Mouse (Mus musculus) brain, embryonic 14.5 days (tissue): ENCODE results near the gene Rpl7l1.

Experiments
- CTCF ChIP-seq: fragments of 200-500 bp; IDR thresholded peaks from 2 replicates; pipeline ENCODE4 v1.5.1; 2012; ENCODE audit warnings: inconsistent platforms, mild to moderate bottlenecking, moderate library complexity, borderline replicate concordance; ENCODE audit not compliant: insufficient read depth, insufficient read length; ENCODE audit errors: extremely low read depth
- POLR2A ChIP-seq: fragments of 200-500 bp; IDR thresholded peaks from 2 replicates; pipeline ENCODE4 v1.6.1; 2012; ENCODE audit warnings: mild to moderate bottlenecking, inconsistent platforms, borderline replicate concordance; ENCODE audit not compliant: poor library complexity, insufficient read depth, insufficient read length, severe bottlenecking; ENCODE audit errors: extremely low read depth

GRCm38 (mm10) chr17:46829856-46830535, 47.5 kb upstream of the Rpl7l1 start:
- no peak for TF ChIP-seq CTCF
- no peak for TF ChIP-seq POLR2A
